Mouse (Mus musculus) erythroid progenitor cell, adult 5-6 weeks (primary cell): Measurements from ENCODE around the gene Gdpd5. TPM values are rescaled to one million over a fixed set of nuclear protein-coding genes. Genes with fewer than 3 reads are reported as not detected.

ENCODE experiments used
- ATAC-seq: replicated peaks from 2 replicates; pipeline ENCODE4 v1.8.0; 2016; ENCODE audit warnings: moderate number of reproducible peaks, mild to moderate bottlenecking, moderate TSS enrichment, inconsistent platforms; ENCODE audit not compliant: poor library complexity, low FRiP score, severe bottlenecking
- total RNA-seq, 2 experiments: library from RNA; stranded (forward) in 1 of 2; stranded (reverse) in 1 of 2; fragments of 150-400 nt in 1 of 2; fragments of 186-747, 209-891 nt in 1 of 2; gene quantifications; 2 replicates each; pipeline versions ENCODE4 v1.2.3 to v1.2.4; 2015 to 2017; ENCODE audit warnings: low replicate concordance in 2 of 2

Gene Gdpd5
- total RNA-seq, 2 experiments from 2014 or later = not detected

DNA sequence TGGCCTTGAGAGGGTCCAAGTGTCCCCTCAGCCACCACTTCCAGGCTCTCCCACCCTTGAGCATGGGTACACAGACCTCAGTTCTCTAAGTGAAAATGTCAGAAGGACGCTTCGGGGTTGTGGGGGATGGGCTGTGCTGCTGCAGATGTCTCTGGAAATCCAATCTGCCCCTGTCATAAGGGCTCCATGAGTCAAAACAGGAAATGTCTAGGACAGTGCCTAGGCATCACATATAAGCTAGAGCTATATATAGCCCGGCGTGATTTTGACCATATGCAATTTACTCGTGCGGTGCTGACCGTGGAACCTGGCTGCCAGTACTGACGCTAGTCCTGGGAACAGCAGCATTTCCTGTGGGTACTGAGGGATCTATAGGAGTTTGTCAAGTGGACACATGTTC, 20.2 kb downstream of the Gdpd5 start:
- no peak for ATAC-seq

DNA sequence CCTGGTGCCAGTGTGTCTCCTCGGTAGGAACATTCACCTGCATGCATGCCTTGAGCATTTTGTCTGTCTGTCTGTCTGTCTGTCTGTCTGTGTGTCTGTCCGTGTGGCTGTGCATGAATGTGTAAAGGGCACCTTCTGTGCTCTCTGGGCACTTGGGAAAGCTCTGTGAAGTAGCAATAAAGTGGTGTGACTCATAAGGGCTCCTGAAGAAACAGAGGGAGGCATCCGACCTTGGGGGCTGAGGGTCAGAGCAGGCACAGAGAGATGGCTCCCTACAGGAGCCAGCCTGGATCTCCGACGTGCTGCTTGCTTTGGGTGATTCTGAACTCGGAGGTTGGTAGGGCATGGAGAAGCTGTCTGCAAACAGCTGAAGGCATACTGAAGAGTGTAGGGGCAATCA, 21.3 kb downstream of the Gdpd5 start:
- no peak for ATAC-seq

DNA sequence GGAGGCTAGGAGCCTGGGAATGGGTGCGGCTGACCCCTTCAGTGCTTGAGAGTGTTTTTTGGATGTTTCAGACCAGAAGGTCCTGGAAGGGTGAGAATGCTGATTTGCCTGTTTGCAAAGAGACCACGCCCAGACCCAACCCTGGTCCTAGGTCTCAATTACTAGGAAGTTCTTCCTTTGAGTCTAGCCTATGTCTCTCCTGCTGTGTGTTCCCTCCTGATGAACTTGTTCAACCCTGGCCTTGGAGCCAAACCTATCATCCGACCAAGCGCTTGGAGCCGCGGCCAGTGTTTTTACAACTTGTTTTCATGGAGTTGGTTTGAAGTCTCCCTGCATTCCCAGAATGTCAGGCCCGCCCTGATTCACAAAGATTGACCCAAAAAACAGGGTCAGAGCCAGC, 22.0 kb downstream of the Gdpd5 start:
- no peak for ATAC-seq

DNA sequence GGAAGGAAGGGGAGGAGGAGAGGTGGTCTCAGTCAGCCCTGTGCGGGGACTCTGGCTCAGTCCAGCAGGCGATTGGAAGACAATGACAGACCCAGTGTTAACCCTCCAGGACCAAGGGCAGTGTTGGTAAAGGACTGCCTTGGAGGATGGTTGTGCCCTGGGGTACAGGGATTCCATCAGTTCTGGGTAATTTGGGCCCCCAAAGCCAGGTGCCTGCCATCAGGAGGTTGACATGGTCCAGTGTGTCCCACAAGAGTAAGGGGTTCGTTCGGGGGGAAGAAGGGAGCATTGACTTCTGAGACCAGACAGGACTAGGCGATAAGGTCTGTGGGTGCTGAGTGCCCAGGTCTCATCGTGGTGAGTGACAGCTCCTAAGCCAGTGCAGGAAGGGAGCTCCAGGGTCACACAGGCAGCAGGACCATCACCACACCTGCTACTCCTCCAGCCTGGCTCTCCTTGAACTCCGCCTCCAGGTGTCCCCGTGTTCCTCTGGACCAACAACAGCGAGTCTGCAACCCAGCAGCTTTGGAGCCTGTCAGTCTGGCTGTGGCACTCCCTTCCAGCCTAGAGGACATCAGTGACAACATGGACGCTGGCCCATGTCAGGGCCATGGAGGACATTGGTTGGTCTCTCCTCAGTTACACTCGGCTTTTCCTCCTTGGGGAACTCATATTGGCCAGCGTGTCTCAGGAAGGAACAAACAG, 23.0 kb downstream of the Gdpd5 start:
- ATAC-seq = no peak

DNA sequence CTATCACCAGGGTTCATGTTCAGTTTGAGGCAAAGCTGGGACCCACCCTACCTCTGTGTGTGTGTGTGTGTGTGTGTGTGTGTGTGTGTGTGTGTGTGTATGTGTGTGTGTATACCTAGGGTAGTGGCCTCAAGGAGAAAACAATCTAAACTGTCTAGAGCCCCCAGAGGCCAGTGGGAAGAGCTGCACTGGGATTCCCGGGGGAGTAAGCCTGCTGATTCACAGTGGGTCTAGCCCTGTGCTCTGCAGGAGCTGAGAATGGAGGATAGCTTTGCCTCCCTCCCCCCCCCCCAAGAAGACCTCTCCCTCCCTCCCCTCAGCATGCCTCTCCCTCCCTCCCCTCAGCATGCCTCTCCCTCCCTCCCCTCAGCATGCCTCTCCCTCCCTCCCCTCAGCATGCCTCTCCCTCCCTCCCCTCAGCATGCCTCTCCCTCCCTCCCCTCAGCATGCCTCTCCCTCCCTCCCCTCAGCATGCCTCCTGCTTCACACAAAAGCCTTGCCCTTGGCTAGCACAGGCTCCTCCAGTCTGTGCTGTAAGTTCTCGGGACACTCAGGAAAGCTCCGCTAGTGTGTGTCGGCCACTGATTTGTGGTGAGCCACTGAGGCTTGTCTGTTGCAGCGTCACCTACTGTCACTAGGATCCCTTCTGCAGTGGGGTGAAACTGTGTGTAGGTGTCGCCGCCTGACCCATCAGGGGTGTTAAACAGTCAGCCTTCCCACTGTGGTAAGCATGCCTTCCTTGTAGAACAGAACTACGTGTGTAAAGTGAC, 24.4 kb downstream of the Gdpd5 start:
- ATAC-seq = no peak

DNA sequence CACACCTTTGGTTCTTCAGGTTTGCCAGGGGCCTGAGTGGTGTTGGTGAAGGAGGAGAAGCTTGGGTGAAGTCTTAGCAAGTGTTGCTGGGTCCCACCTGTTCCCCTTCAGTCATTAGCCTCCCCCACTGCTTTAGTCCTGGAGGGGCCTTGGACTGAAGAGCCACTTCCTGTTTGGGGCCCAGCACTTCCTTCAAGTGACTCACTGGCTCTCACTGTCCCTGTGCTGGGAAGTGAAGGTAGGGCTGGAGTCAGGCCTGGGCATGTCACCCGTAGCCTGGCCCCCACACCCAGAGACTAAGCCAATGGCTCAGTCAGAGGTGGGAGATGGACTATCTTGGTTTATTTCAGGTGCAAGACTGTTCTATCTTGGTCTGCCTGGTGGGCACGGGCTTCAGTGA, 26.4 kb downstream of the Gdpd5 start:
- ATAC-seq = no peak

DNA sequence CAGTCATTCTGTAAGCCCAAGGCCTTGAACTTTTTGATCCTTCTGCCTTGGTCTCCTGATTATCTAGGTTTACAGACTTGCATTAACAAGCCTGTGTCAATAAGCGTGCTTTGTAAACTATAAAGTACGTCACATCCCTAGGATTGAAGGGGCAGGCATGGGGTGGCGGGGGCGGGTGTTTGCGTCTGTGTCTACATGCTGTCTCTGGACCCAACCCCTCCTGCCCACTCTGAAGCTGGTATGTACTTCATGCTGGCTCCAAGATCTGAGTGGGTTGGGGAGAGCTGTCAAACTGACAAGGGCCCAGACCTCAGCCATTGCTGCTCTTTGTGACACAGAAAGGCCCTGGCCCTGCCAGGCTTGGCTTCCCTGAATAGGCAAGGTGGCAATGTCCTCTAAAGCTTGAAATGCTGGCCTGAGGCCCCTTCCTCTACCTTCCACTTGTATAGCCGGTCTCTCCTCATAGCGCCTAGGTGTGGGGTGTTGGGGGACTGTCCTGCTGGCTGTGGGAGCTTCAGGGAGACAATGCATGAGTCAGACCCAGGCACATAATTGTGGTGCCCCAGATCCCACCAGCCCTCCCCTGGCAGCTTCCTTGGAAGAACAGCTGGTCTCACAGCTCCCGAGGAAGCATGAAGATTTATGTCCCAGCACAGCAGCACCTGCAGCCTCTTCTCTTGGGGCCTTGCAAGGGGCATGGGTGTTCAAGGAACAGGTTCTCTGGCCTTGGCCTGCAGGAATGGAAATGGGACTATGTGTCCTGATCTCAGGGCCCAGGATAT, 28.4 kb downstream of the Gdpd5 start:
- ATAC-seq = no peak

DNA sequence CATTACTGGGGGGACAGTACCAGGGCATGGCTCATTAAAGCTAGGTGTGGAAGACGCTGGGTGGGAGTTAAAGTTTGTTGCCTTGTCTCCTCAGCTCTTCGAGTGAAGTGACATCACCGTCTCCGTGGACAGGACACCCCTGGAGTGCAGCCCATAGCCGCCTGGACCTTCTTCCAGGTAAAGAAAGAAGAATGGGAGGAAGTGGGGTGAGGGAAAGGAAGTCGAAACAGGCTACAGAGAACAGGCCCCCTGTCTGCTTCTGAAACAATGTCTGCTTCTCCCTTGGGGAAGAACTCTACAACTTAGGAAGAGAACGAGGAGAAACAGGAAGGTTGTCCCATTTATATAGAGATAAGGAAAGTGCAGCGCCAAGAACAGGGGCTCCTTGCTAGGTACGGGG, 29.1 kb downstream of the Gdpd5 start:
- ATAC-seq = no peak

DNA sequence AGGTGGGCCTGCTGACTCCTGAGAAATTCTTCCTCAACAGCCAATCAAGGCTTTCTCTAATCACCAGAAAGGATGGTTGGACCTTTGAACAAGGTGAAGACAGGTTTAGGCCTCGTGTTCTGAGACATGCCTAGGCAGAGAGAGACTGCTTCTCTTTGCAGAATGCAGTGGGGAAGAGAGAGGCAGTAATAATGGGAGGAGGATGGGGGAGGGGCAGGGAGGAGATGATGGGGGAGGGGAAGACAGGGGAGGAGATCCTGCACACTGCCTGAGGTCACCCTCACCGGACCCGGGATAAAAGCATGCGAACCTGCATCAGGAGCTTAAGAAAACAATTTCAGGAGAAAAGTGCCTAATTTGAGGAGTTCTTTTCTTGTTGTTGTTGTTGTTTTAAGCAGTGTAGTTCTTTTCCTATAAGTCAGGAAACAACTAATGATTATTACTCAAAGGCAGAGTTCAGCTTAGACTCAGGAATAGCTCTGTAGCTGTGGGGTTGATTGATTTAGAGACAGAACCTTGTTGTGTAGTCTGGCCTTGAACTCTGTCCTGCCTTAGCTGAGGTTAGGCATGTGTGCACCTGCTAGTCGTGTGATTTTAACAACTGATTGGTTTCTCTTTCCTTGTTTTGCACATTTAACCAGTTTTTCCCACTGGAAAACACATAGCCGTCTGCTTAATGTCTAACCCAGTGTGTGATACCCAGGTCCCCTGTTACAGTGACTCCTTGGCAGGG, 30.0 kb downstream of the Gdpd5 start:
- no peak for ATAC-seq

DNA sequence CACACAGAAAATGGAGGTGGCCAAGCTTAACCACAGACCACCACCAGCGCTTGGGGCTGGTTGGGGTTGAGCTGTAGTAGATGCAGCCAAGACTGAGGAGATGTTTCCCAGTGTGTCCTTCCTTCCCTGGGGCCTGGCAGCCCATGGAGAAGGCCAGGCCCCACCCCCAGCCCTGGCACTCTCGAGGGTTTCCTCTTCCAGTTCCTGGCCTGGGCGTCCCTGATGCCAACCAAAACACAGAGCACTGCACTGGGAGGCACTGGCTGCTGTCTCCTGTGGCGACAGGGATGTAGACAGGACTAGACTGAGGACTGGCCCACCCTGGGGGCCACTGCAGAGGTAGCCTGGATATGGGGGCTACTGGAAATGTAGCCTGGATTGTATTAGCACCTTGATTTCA, 33.8 kb downstream of the Gdpd5 start:
- ATAC-seq = no peak

DNA sequence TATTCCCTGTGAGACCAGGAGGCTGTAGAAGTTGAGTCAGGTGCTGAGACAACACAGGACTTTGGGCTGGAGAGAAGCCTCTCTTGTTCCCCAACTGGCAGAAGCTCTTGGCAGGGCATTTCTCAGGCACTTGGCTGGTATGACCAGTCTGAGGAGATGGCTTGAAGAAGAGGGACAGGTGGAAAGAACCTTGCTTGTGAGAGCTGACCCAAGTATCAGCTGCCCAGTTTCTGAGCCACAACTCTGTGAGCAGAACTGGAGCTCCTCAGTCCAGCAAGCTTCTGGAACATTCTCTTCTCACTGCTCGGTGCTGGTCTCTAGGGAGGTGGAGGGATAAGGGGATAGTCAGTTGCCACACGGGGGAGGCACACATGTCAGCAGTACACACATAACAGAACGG, 38.1 kb downstream of the Gdpd5 start:
- no peak for ATAC-seq

DNA sequence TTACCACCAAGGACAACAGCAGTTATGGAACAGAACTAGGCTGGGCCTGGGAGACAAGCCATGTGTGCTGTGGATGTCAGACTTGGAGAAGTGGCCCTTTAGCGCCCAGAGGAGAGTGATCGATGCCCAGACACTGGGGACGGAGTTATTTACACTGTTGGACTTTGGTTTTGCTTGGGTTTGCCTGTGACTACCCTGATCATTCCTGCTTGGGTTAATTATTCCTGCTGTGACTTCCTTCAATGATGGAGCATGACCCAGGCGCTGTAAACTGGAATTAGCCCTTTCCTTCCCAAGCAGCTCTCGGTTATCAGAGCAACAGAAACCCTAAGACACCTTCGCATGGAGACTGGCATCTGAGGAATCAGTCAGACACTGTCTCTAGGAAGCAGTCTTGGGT, 39.8 kb downstream of the Gdpd5 start:
- no peak for ATAC-seq

DNA sequence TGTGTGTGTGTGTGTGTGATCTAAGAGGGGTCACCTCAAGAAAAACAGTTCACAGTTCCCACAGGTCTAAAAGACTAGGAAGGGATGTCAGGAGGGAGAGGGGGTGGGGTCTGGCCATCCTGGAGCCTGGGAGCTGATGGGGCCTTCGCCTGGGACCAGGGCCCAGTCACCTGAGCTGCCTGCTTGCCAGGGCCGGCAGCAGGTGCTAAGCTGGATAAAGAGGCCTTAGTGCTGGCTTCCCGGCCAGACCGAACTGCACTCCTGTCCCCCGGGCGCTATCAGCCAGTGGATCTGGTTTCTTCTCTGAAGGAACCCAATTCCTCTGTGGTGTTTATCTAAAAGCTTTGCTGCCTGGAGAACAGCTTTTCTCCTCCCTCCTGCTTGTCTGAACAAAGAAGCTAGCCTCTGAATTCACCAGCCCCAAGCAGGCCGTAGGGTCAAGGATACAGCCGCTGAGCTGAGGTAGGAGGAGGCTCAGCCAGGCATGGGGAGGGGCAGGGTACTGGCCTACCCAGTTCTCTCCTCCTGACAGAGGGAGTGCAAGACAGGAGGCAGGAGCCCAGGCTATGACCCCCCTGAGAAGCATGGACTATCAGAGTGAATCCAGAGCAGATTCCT, 43.4 kb downstream of the Gdpd5 start:
- ATAC-seq = no peak

DNA sequence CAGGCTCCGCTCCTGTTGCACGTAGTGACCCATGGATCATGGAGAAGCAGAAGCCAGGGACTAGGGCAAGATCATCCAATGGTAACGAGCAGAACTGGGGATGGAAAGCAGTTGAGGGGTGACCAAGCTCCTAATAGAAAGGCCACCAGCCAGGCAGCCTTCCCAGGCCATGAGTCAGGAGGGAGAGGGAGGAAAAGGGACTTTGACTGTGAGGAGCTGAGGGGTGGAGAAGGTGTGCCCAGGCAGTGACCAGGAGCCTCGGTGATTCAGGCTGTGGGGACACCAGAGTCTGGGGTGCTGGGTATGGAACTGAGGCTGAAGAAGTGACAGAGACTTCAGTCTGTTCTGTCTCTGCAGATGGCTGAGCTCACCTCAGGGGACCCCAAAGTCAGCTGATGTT, 44.5 kb downstream of the Gdpd5 start:
- ATAC-seq = no peak

DNA sequence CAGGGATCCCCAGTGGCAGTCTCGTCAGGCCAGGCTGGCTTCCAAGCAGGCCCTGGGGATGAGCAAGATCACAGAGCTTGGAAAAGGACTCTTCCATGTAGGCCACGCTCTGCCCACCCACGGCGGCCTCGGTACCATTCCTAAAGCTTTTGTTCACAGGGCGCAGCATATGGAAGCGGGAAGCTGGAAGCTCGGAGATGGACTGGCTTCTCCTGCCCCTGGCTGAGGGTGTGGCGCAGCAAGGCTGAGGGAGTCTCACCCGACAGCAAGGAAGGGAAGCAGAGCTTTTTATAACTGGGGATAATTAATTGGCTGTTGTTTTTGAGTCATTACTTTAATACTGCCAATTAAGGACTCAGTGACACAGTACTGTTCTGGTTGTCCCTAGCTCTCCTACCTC, 45.8 kb downstream of the Gdpd5 start:
- no peak for ATAC-seq

DNA sequence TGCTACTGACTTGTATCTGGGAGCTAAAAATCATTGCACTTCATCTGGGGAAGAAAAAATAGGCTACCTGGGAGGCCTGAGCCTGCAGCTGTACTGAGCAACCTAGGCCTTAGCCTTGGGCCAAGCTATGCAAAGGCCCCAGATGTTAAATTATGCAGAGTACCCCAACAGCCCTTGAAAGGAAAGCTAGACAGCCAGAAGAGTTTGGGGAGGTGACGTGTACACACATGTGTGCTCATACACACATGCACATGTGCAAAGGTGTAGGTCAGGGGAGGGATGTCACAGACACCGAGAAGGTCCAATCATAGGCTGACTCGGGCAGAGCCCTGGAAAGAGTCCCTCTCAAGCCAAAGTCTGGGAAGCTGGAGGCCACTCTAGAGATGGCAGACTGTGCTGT, 46.8 kb downstream of the Gdpd5 start:
- no peak for ATAC-seq

DNA sequence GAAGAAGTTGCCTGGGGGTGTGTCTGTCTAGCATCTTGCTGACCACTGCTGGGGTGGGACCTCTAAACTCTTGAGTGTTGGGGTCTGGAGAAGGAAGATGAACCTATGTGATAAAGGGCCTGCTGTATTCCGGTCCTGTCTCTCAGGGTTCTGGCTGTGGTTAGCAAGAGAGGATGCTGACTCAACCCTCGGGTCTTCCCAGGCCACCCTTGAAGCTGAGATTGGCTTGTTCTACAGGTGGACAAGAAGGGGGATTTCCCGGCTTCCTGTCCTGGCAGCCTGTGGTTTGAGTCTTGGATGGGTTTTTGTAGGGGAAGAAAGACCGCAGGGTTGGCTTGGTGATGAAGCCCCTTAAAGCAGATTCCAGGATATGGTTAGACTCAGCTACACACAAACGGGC, 47.6 kb downstream of the Gdpd5 start:
- no peak for ATAC-seq

DNA sequence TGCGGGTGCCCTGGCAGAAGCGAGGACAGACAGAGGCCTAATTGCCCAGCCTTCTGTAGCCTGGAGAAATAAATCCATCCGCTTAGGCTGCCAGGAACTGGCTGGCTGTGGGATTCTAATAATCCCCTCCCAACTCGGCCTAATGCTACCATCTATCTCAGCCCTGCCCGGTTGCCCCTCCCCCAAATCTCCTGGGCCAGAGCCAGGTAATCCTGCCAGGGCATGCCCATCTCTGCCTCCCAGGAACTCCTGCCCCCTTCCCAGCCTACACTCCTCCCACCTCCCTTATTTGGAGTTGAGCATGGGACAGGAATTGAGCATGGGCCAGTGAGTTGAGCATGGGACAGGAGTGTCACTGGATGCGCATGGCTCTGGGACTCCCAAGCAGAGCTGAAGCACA, 48.6 kb downstream of the Gdpd5 start:
- no peak for ATAC-seq

DNA sequence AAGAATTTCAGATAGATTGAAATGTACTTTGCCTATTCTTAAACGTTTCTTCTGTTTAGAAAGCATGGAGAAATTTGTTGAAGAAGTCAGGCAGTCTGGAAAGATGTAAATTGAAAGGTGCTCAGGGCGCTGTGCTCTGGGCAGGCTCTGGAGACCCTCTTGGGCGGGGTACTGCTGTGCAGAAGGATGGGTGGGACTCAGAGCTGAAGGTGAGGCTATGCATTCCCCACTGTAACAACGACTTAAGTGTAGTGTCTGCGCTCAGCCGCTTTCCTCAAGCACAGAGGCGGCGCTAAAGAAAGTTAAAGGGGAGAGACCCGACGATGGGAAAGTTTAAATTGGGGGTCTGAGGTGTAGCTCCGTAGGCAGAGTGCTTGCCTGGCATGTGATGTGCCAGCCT, 49.0 kb downstream of the Gdpd5 start:
- no peak for ATAC-seq

DNA sequence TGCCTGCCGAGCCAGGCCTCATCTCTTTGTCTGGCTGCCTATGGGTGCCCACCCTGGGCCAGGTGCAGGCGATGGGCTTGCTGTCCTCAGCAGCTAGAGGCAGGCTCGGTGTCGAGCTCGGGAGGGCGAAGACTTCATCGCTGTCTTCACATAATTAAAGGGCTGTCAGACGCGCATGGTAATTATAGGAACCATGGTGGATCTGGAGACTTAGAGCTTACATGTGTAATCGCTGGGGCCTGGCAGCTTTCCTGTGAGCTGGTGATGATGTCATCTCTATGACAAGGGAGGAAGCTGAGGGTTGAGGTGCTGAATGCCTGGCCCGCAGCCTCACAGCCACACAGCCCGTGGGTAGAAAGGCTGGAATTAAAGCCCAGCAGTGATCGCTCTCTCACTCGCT, 51.0 kb downstream of the Gdpd5 start:
- ATAC-seq = no peak
